10 mouse cellular contexts compared by ENCODE assay signal in the genomic region with DNA sequence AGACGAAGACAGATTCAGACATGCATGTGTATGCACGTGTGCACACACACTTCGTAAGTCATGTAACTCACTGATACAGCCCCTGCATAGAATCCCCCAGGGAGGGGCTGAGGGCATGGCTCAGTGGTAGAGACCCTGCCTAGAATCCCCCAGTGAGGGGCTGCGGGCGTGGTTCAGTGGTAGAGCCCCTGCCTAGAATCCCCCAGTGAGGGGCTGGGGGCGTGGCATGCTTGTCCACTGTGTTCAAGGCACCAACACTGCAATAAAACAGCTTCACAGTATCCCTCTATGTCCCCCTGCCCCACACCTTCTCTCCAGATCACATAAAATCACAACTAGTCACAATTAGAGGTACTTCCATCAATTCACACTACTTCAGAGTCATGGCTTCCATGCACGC. TPM values are rescaled to one million over a fixed set of nuclear protein-coding genes. Genes with fewer than 3 reads are reported as not detected.
A peak's percentile ranks its signal among the peaks of the same experiment; 100 is the strongest.
DNase-seq lines count a peak whose midpoint lies in the region; ATAC-seq and TF ChIP-seq lines count a peak whose summit lies in the region.
"Had no signal": no experiment of that assay in that cellular context is flagged by ENCODE, and none has a peak within 500 bp of the region (broad histone marks: within the 10 kb centered on the region; RNA-seq: fewer than 3 reads in every experiment).

No protein-coding gene starts in this region.

- H3K9me3 ChIP-seq in heart, embryonic 13.5 days = no peaks in the 10 kb centered on the region
- no peaks in the 10 kb centered on the region for H3K9me3 ChIP-seq in lung, embryonic 14.5 days (ENCODE audit: low read depth, low read length)
- no peaks in the 10 kb centered on the region for H3K9me3 ChIP-seq in embryonic facial prominence, embryonic 14.5 days (ENCODE audit: control insufficient read depth, low read length)
- H3K9me3 ChIP-seq in hindbrain, embryonic 14.5 days (ENCODE audit: control insufficient read depth, low read length) = no peaks in the 10 kb centered on the region

- peak overlapping the region; percentile 72 for H3K4me2 ChIP-seq in heart, embryonic 13.5 days
- peak overlapping the region; percentile 57 for H3K4me2 ChIP-seq in lung, embryonic 14.5 days
- peak overlapping the region; percentile 41; the same call in 1 of the 2 replicates for H3K4me2 ChIP-seq in embryonic facial prominence, embryonic 14.5 days (ENCODE audit: low read depth, low read length)
- H3K4me2 ChIP-seq in hindbrain, embryonic 14.5 days (replicated peaks) = no peak overlapping the region

- no peak for ATAC-seq in heart, embryonic 13.5 days (ENCODE audit: extremely low read depth, insufficient number of reproducible peaks, low FRiP score, low TSS enrichment)
- ATAC-seq in lung, embryonic 14.5 days (ENCODE audit: insufficient read depth) = peak; percentile 2; the same call in 1 of the 2 replicates
- ATAC-seq in embryonic facial prominence, embryonic 14.5 days (ENCODE audit: low read depth) = no peak
- no peak for ATAC-seq in hindbrain, embryonic 14.5 days (ENCODE audit: low FRiP score)

- H3K36me3 ChIP-seq in heart, embryonic 13.5 days = peaks cover 46% of the 10 kb centered on the region
- H3K36me3 ChIP-seq in lung, embryonic 14.5 days (ENCODE audit: insufficient read depth) = peaks cover 46% of the 10 kb centered on the region
- H3K36me3 ChIP-seq in embryonic facial prominence, embryonic 14.5 days (ENCODE audit: control insufficient read depth, insufficient read depth, low read length) = peaks cover 41% of the 10 kb centered on the region
- no peaks in the 10 kb centered on the region for H3K36me3 ChIP-seq in small intestine, adult 2 months (ENCODE audit: control insufficient read depth, insufficient read depth, low read length)
- H3K36me3 ChIP-seq in hindbrain, embryonic 14.5 days (replicated peaks; ENCODE audit: control insufficient read depth, insufficient read depth) = no peaks in the 10 kb centered on the region

- peak overlapping the region; percentile 65; the same call in 1 of the 2 replicates for H3K9ac ChIP-seq in heart, embryonic 13.5 days
- H3K9ac ChIP-seq in lung, embryonic 14.5 days = no peak overlapping the region
- H3K9ac ChIP-seq in embryonic facial prominence, embryonic 14.5 days (ENCODE audit: low read depth, low read length) = no peak overlapping the region
- no peak overlapping the region for H3K9ac ChIP-seq in hindbrain, embryonic 14.5 days

- no peak for TF ChIP-seq POLR2A in small intestine, adult 2 months (IDR thresholded peaks at IDR 0.05; ENCODE audit: low read depth, low read length)

- H3K27me3 ChIP-seq in heart, embryonic 13.5 days (replicated peaks) = peaks cover 5% of the 10 kb centered on the region
- H3K27me3 ChIP-seq in lung, embryonic 14.5 days (ENCODE audit: insufficient read depth, low read length) = no peaks in the 10 kb centered on the region
- no peaks in the 10 kb centered on the region for H3K27me3 ChIP-seq in embryonic facial prominence, embryonic 14.5 days (replicated peaks; ENCODE audit: control insufficient read depth, insufficient read depth, low read length)
- H3K27me3 ChIP-seq in small intestine, adult 2 months (ENCODE audit: control insufficient read depth, insufficient read depth, low read length) = no peaks in the 10 kb centered on the region
- H3K27me3 ChIP-seq in hindbrain, embryonic 14.5 days (ENCODE audit: control insufficient read depth, insufficient read depth, low read length) = no peaks in the 10 kb centered on the region
- H3K27me3 ChIP-seq: CH12.LX had no signal

- WGBS in heart, embryonic 13.5 days = 83% methylated on average over 7 of the region's 7 CpGs
- WGBS in lung, embryonic 14.5 days = 72% methylated on average over 7 of the region's 7 CpGs
- 79% methylated on average over 7 of the region's 7 CpGs for WGBS in embryonic facial prominence, embryonic 14.5 days
- WGBS in small intestine, adult 2 months = 80% methylated on average over 7 of the region's 7 CpGs
- WGBS in hindbrain, embryonic 14.5 days = 89% methylated on average over 7 of the region's 7 CpGs

- TF ChIP-seq CTCF in lung, embryonic 14.5 days (IDR thresholded peaks at IDR 0.05; ENCODE audit: low read depth) = no peak
- TF ChIP-seq CTCF in small intestine, adult 2 months (IDR thresholded peaks at IDR 0.05; ENCODE audit: extremely low read depth, insufficient read length, insufficient replicate concordance, low read depth, low read length) = no peak

- no peak for DNase-seq in heart, adult 9 months (ENCODE audit: low spot score in 2 of 2)
- no peak for DNase-seq in lung, embryonic 14.5 days
- no peak for DNase-seq in lung, postnatal 36 days
- DNase-seq in embryonic facial prominence, embryonic 14.5 days (ENCODE audit: low spot score) = no peak
- DNase-seq in thymus, postnatal 0 days (ENCODE audit: low spot score) = no peak
- DNase-seq in hindbrain, embryonic 14.5 days (ENCODE audit: low spot score) = no peak
- DNase-seq: cerebellum, adult 18-20 months had no signal

- peak overlapping the region; percentile 91 for H3K27ac ChIP-seq in heart, embryonic 13.5 days (replicated peaks)
- H3K27ac ChIP-seq in lung, embryonic 14.5 days (ENCODE audit: low read depth) = peak overlapping the region; percentile 78
- peak overlapping the region; percentile 89 for H3K27ac ChIP-seq in embryonic facial prominence, embryonic 14.5 days (replicated peaks; ENCODE audit: low read depth, low read length)
- H3K27ac ChIP-seq in small intestine, adult 2 months (ENCODE audit: insufficient read depth, low read depth, low read length) = peak overlapping the region; percentile 78
- no peak overlapping the region for H3K27ac ChIP-seq in hindbrain, embryonic 14.5 days

- no peak overlapping the region for H3K4me3 ChIP-seq in heart, embryonic 13.5 days
- no peak overlapping the region for H3K4me3 ChIP-seq in lung, embryonic 14.5 days (ENCODE audit: low read depth, low read length)
- H3K4me3 ChIP-seq in embryonic facial prominence, embryonic 14.5 days (ENCODE audit: low read depth, low read length) = no peak overlapping the region
- no peak overlapping the region for H3K4me3 ChIP-seq in small intestine, adult 2 months (ENCODE audit: low read depth, low read length)
- H3K4me3 ChIP-seq in hindbrain, embryonic 14.5 days (replicated peaks; ENCODE audit: low read length) = no peak overlapping the region

- peaks cover 54% of the 10 kb centered on the region for H3K4me1 ChIP-seq in heart, embryonic 13.5 days
- H3K4me1 ChIP-seq in lung, embryonic 14.5 days (ENCODE audit: insufficient read depth) = peaks cover 25% of the 10 kb centered on the region
- H3K4me1 ChIP-seq in embryonic facial prominence, embryonic 14.5 days (ENCODE audit: control insufficient read depth, insufficient read depth, low read length) = peaks cover 41% of the 10 kb centered on the region
- H3K4me1 ChIP-seq in small intestine, adult 2 months (ENCODE audit: control insufficient read depth, insufficient read depth, insufficient read length, low read length) = peaks cover 9% of the 10 kb centered on the region
- peaks cover 8% of the 10 kb centered on the region; the same call in 1 of the 2 replicates for H3K4me1 ChIP-seq in hindbrain, embryonic 14.5 days (replicated peaks; ENCODE audit: control insufficient read depth, insufficient read depth, low read length)

RNA-seq across cellular contexts. Expression of a gene that starts 5.6 kb away (rescaled TPM):
- polyA plus RNA-seq in heart, embryonic 13.5 days (2015; fragmentation: Nextera tagmentation; extraction: Ambion mirVana) = 37.4 and 40.2 TPM in 2 replicates
- 61.2 and 67.5 TPM in 2 replicates for polyA plus RNA-seq in lung, embryonic 14.5 days (2014; fragmentation: Nextera tagmentation; extraction: Ambion mirVana)
- polyA plus RNA-seq in embryonic facial prominence, embryonic 14.5 days (2014; fragmentation: Nextera tagmentation; extraction: Ambion mirVana) = 58.0 and 67.1 TPM in 2 replicates
- 11.9 and 14.5 TPM in 2 replicates for polyA plus RNA-seq in small intestine, adult 2 months (2012; rRNA removed)
- 5.1 and 6.5 TPM in 2 replicates for polyA plus RNA-seq in thymus, postnatal 0 days (2015; fragmentation: Nextera tagmentation; extraction: Ambion mirVana)
- 5.6 and 6.6 TPM in 2 replicates for polyA plus RNA-seq in hindbrain, embryonic 14.5 days (2014; fragmentation: Nextera tagmentation; extraction: Ambion mirVana)

RNA-seq across cellular contexts. Expression of a gene that starts 15.9 kb away (rescaled TPM):
- polyA plus RNA-seq in heart, embryonic 13.5 days (2015; fragmentation: Nextera tagmentation; extraction: Ambion mirVana) = 107 and 116 TPM in 2 replicates
- polyA plus RNA-seq in lung, embryonic 14.5 days (2014; fragmentation: Nextera tagmentation; extraction: Ambion mirVana) = 184 and 187 TPM in 2 replicates
- 164 and 180 TPM in 2 replicates for polyA plus RNA-seq in embryonic facial prominence, embryonic 14.5 days (2014; fragmentation: Nextera tagmentation; extraction: Ambion mirVana)
- 56.8 and 120 TPM in 2 replicates for polyA plus RNA-seq in small intestine, adult 2 months (2012; rRNA removed)
- 273 and 293 TPM in 2 replicates for polyA plus RNA-seq in thymus, postnatal 0 days (2015; fragmentation: Nextera tagmentation; extraction: Ambion mirVana)
- 113 and 114 TPM in 2 replicates for polyA plus RNA-seq in hindbrain, embryonic 14.5 days (2014; fragmentation: Nextera tagmentation; extraction: Ambion mirVana)

RNA-seq across cellular contexts. Expression of a gene that starts 39.6 kb away (rescaled TPM):
- polyA plus RNA-seq in heart, embryonic 13.5 days (2015; fragmentation: Nextera tagmentation; extraction: Ambion mirVana) = 667 and 720 TPM in 2 replicates
- polyA plus RNA-seq in lung, embryonic 14.5 days (2014; fragmentation: Nextera tagmentation; extraction: Ambion mirVana) = 909 and 927 TPM in 2 replicates
- polyA plus RNA-seq in embryonic facial prominence, embryonic 14.5 days (2014; fragmentation: Nextera tagmentation; extraction: Ambion mirVana) = 1,004 and 1,082 TPM in 2 replicates
- 160 and 311 TPM in 2 replicates for polyA plus RNA-seq in small intestine, adult 2 months (2012; rRNA removed)
- polyA plus RNA-seq in thymus, postnatal 0 days (2015; fragmentation: Nextera tagmentation; extraction: Ambion mirVana) = 550 and 586 TPM in 2 replicates
- 1,554 and 1,615 TPM in 2 replicates for polyA plus RNA-seq in hindbrain, embryonic 14.5 days (2014; fragmentation: Nextera tagmentation; extraction: Ambion mirVana)
